Mouse (Mus musculus): ENCODE results near the gene Gm6034. TPM values are rescaled to one million over a fixed set of nuclear protein-coding genes. Genes with fewer than 3 reads are reported as not detected.
A peak's percentile ranks its signal among the peaks of the same experiment; 100 is the strongest.
"Not testable (repeated sequence)": the region's sequence is repeated elsewhere in the genome, so short reads cannot be mapped to it uniquely, and the experiment has no call there.

Gene Gm6034
- total RNA-seq, 1 experiment, result 0.18 TPM

GRCm38 (mm10) chr17:36060829-36061228, 18.1 kb downstream of the Gm6034 start:
- DNase-seq (ENCODE audit: low read depth, low spot score), result peak; percentile 96
- Histone ChIP-seq H3K27ac (ENCODE audit: insufficient read depth, low read depth, low read length, poor library complexity, severe bottlenecking) (no peak overlapping the region), H3K36me3 (ENCODE audit: control insufficient read depth, insufficient read depth, low read length, poor library complexity, severe bottlenecking) (no peaks in the 10 kb centered on the region), H3K4me3 (ENCODE audit: insufficient read depth in 1 of 2, low read depth in 1 of 2, low read length in 2 of 2, poor library complexity in 1 of 2, severe bottlenecking in 1 of 2) (no peak overlapping the region), H3K9me3 (ENCODE audit: control insufficient read depth, insufficient read depth, low read depth, low read length) (no peaks in the 10 kb centered on the region), H3K4me1 (ENCODE audit: control insufficient read depth in 2 of 2, insufficient read depth in 2 of 2, low read length in 2 of 2, poor library complexity in 1 of 2) (no peaks in the 10 kb centered on the region), H3K9ac (ENCODE audit: insufficient read depth, low read depth, low read length, poor library complexity, severe bottlenecking) (no peak overlapping the region)
- TF ChIP-seq MAFK (IDR thresholded peaks at IDR 0.05; ENCODE audit: insufficient read depth, low read depth, low read length) (no peak), ZNF384 (IDR thresholded peaks at IDR 0.05; ENCODE audit: low read depth, low read length) (no peak), HCFC1 (IDR thresholded peaks at IDR 0.05; ENCODE audit: borderline replicate concordance, insufficient read depth, low read length) (0 out of 2 replicates have a peak, but pooled peaks have one; percentile 13), CHD2 (IDR thresholded peaks at IDR 0.05; ENCODE audit: low read depth, low read length) (no peak), ZC3H11A (IDR thresholded peaks at IDR 0.05; ENCODE audit: borderline replicate concordance, low read depth, low read length) (peak; percentile 73; the same call in 1 of the 2 replicates)
- in situ Hi-C loops (cut with MboI; ENCODE audit: low sequenced_read_pairs in 2 of 2, unreplicated experiment in 2 of 2), result loop anchor here (10.0 kb wide), 2 partner anchors 64 to 124 kb away; partner anchors contain the start of genes Gm19684 (in 1 of the 2) and Gm7030 (in 1 of the 2)

DNA sequence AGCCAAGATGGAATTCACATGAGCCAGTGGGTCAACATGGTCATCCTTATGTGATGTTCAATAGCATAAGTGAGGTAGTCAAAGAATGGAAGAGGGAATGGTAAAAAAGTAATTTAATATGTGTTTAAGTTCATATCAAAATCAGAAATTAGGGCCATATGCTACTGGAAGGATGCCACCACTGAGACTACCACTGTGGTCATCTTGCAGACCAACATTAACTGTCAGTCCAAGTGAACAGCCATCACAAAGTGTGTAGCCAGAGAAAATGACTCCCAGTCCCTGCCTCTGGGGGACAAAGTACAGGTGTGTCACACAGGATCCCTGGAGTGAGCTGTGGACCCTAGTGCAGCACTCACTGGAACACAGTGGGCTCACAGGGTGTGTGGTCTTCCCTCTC, 39.1 kb downstream of the Gm6034 start:
- H3K4me1 ChIP-seq (ENCODE audit: control insufficient read depth in 2 of 2, insufficient read depth in 2 of 2, low read length in 2 of 2, poor library complexity in 1 of 2); DNase-seq (ENCODE audit: low read depth, low spot score); H3K36me3 ChIP-seq (ENCODE audit: control insufficient read depth, insufficient read depth, low read length, poor library complexity, severe bottlenecking); H3K9me3 ChIP-seq (ENCODE audit: control insufficient read depth, insufficient read depth, low read depth, low read length); H3K27ac ChIP-seq (ENCODE audit: insufficient read depth, low read depth, low read length, poor library complexity, severe bottlenecking); in situ Hi-C loops (cut with MboI; ENCODE audit: low sequenced_read_pairs in 2 of 2, unreplicated experiment in 2 of 2); H3K9ac ChIP-seq (ENCODE audit: insufficient read depth, low read depth, low read length, poor library complexity, severe bottlenecking); H3K4me3 ChIP-seq (ENCODE audit: insufficient read depth in 1 of 2, low read depth in 1 of 2, low read length in 2 of 2, poor library complexity in 1 of 2, severe bottlenecking in 1 of 2): not testable (repeated sequence)

DNA sequence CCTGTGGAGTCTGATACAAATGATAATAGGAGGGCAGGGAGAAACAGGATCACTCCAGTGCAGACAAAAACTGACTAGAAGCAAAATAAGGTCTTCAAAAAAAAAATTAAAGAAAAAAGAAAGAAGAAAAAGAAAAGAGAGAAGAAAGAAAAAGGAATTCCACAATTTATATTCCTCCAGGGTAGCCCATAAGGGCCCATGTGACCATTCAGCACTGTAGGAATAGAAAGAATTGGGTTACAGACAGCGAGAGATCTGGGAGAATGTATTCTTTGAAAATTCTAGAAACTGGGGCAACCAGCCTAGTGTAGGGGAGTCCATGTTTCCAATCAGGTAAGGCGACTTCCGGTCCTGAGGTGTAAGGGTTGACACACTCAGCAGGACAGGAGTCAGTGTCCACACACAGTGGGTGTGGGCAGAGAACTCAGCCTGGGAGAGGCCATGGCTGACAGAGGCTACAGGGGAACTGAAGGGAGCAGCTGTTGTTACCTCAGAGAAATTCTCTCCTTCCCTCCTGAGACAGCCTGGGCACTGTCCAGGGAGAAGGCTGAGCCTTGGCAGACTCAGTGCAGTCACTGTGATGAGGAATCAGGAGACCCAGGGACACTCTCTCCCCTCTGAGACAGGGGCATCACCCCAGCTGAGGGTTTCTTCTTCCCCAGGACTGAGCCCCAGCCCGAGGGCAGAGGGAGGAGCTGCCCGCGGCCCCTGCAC, 39.9 kb downstream of the Gm6034 start:
- in situ Hi-C loops (cut with MboI; ENCODE audit: low sequenced_read_pairs in 2 of 2, unreplicated experiment in 2 of 2); DNase-seq (ENCODE audit: low read depth, low spot score); H3K9ac ChIP-seq (ENCODE audit: insufficient read depth, low read depth, low read length, poor library complexity, severe bottlenecking); H3K4me1 ChIP-seq (ENCODE audit: control insufficient read depth in 2 of 2, insufficient read depth in 2 of 2, low read length in 2 of 2, poor library complexity in 1 of 2); H3K27ac ChIP-seq (ENCODE audit: insufficient read depth, low read depth, low read length, poor library complexity, severe bottlenecking); H3K36me3 ChIP-seq (ENCODE audit: control insufficient read depth, insufficient read depth, low read length, poor library complexity, severe bottlenecking); H3K9me3 ChIP-seq (ENCODE audit: control insufficient read depth, insufficient read depth, low read depth, low read length): not testable (repeated sequence)
- peak overlapping the region in 1 of 2 experiments; percentile 65; a peak in 2 of 4 replicates for H3K4me3 ChIP-seq (ENCODE audit: insufficient read depth in 1 of 2, low read depth in 1 of 2, low read length in 2 of 2, poor library complexity in 1 of 2, severe bottlenecking in 1 of 2)

- Histone ChIP-seq H3K4me3 (ENCODE audit: insufficient read depth in 1 of 2, low read depth in 1 of 2, low read length in 2 of 2, poor library complexity in 1 of 2, severe bottlenecking in 1 of 2) (peak overlapping the region; percentile 65 to 66), H3K9me3 (ENCODE audit: control insufficient read depth, insufficient read depth, low read depth, low read length) (no peaks in the 10 kb centered on the region), H3K9ac (ENCODE audit: insufficient read depth, low read depth, low read length, poor library complexity, severe bottlenecking) (peak overlapping the region; percentile 55), H3K4me1 (ENCODE audit: control insufficient read depth in 2 of 2, insufficient read depth in 2 of 2, low read length in 2 of 2, poor library complexity in 1 of 2) (0 out of 4 replicates have a peak, but pooled peaks cover 0 to 1% of the 10 kb centered on the region in 2 experiments), H3K36me3 (ENCODE audit: control insufficient read depth, insufficient read depth, low read length, poor library complexity, severe bottlenecking) (no peaks in the 10 kb centered on the region), H3K27ac (ENCODE audit: insufficient read depth, low read depth, low read length, poor library complexity, severe bottlenecking) (no peak overlapping the region)
- TF ChIP-seq CHD2 (IDR thresholded peaks at IDR 0.05; ENCODE audit: low read depth, low read length) (no peak), MAFK (IDR thresholded peaks at IDR 0.05; ENCODE audit: insufficient read depth, low read depth, low read length) (no peak), ZC3H11A (IDR thresholded peaks at IDR 0.05; ENCODE audit: borderline replicate concordance, low read depth, low read length) (no peak), HCFC1 (IDR thresholded peaks at IDR 0.05; ENCODE audit: borderline replicate concordance, insufficient read depth, low read length) (no peak)
- peak; percentile 89 for DNase-seq (ENCODE audit: low read depth, low spot score)
- in situ Hi-C loops (cut with MboI; ENCODE audit: low sequenced_read_pairs in 2 of 2, unreplicated experiment in 2 of 2), result no loop called here
Measured at GRCm38 (mm10) chr17:36083266-36083869, 40.6 kb downstream of the Gm6034 start.
